11 mouse cellular contexts compared by ENCODE assay signal in genomic region chr2:62549659-62550058, GRCm38 (mm10). TPM values are rescaled to one million over a fixed set of nuclear protein-coding genes. Genes with fewer than 3 reads are reported as not detected.
DNase-seq lines count a peak whose midpoint lies in the region; ATAC-seq and TF ChIP-seq lines count a peak whose summit lies in the region.
"Had no signal": no experiment of that assay in that cellular context is flagged by ENCODE, and none has a peak within 500 bp of the region (broad histone marks: within the 10 kb centered on the region; RNA-seq: fewer than 3 reads in every experiment).

No protein-coding gene starts in this region.

- H3K4me2 ChIP-seq in kidney, postnatal 0 days (ENCODE audit: low read length), result no peak overlapping the region
- H3K4me2 ChIP-seq in stomach, postnatal 0 days (replicated peaks; ENCODE audit: low read depth), result no peak overlapping the region
- H3K4me2 ChIP-seq: liver, embryonic 15.5 days had no signal

- no peak overlapping the region for H3K4me3 ChIP-seq in kidney, postnatal 0 days (replicated peaks; ENCODE audit: low read depth, low read length)
- no peak overlapping the region for H3K4me3 ChIP-seq in embryonic facial prominence, embryonic 10.5 days
- H3K4me3 ChIP-seq in stomach, postnatal 0 days (ENCODE audit: low read depth, low read length), result no peak overlapping the region
- H3K4me3 ChIP-seq: forebrain, embryonic 10.5 days; liver, embryonic 15.5 days had no signal

- TF ChIP-seq EP300 in stomach, postnatal 0 days (optimal IDR thresholded peaks at IDR 0.05), result no peak

- no peak overlapping the region for H3K9ac ChIP-seq in kidney, postnatal 0 days (ENCODE audit: low read depth, low read length)
- H3K9ac ChIP-seq in stomach, postnatal 0 days (ENCODE audit: low read length), result no peak overlapping the region
- H3K9ac ChIP-seq: liver, embryonic 15.5 days had no signal

- no peaks in the 10 kb centered on the region for H3K4me1 ChIP-seq in kidney, postnatal 0 days (replicated peaks; ENCODE audit: insufficient read depth, low read length)
- H3K4me1 ChIP-seq in embryonic facial prominence, embryonic 10.5 days, result no peaks in the 10 kb centered on the region
- H3K4me1 ChIP-seq in stomach, postnatal 0 days (replicated peaks; ENCODE audit: control insufficient read depth, insufficient read depth), result no peaks in the 10 kb centered on the region
- H3K4me1 ChIP-seq: forebrain, embryonic 10.5 days; liver, embryonic 15.5 days had no signal

- H3K27me3 ChIP-seq in kidney, postnatal 0 days (ENCODE audit: insufficient read depth, low read length), result no peaks in the 10 kb centered on the region
- H3K27me3 ChIP-seq in embryonic facial prominence, embryonic 10.5 days (replicated peaks; ENCODE audit: low read depth, poor library complexity, severe bottlenecking), result no peaks in the 10 kb centered on the region
- no peaks in the 10 kb centered on the region for H3K27me3 ChIP-seq in stomach, postnatal 0 days (ENCODE audit: control insufficient read depth, insufficient read depth, low read length)
- H3K27me3 ChIP-seq: liver, embryonic 15.5 days had no signal

- peak; percentile 56 for TF ChIP-seq CTCF in kidney, postnatal 0 days (IDR thresholded peaks at IDR 0.05; ENCODE audit: low read depth)
- peak; percentile 60 for TF ChIP-seq CTCF in stomach, postnatal 0 days (IDR thresholded peaks at IDR 0.05; ENCODE audit: low read depth)

- 80% methylated on average over 3 of the region's 3 CpGs for WGBS in kidney, postnatal 0 days
- WGBS in embryonic facial prominence, embryonic 10.5 days, result 87% methylated on average over 3 of the region's 3 CpGs
- 77% methylated on average over 3 of the region's 3 CpGs for WGBS in stomach, postnatal 0 days

- no peak for ATAC-seq in kidney, postnatal 0 days (replicated peaks; ENCODE audit: low FRiP score, low read depth)
- ATAC-seq in stomach, postnatal 0 days (ENCODE audit: low FRiP score, low TSS enrichment), result no peak
- ATAC-seq in megakaryocyte, adult 5-6 weeks (ENCODE audit: poor library complexity, severe bottlenecking), result no peak

- DNase-seq in kidney, postnatal 0 days (ENCODE audit: low spot score), result no peak
- DNase-seq in kidney, postnatal 36 days, result no peak
- DNase-seq in right cerebral cortex, postnatal 14 days, result peak; percentile 5
- DNase-seq in right cerebral cortex, postnatal 36 days (ENCODE audit: low spot score in 2 of 2), result no peak
- DNase-seq in embryonic facial prominence, embryonic 10.5 days (ENCODE audit: low spot score), result peak; percentile 9
- DNase-seq in stomach, postnatal 0 days (ENCODE audit: low spot score), result no peak
- DNase-seq: cerebellum, adult 11 months had no signal

- no peaks in the 10 kb centered on the region for H3K9me3 ChIP-seq in kidney, postnatal 0 days (replicated peaks; ENCODE audit: low read length)
- H3K9me3 ChIP-seq in embryonic facial prominence, embryonic 10.5 days, result no peaks in the 10 kb centered on the region
- H3K9me3 ChIP-seq in stomach, postnatal 0 days (ENCODE audit: control insufficient read depth, low read length), result no peaks in the 10 kb centered on the region
- H3K9me3 ChIP-seq: forebrain, embryonic 10.5 days; liver, embryonic 15.5 days had no signal

- no peak overlapping the region for H3K27ac ChIP-seq in kidney, postnatal 0 days
- no peak overlapping the region for H3K27ac ChIP-seq in embryonic facial prominence, embryonic 10.5 days (replicated peaks)
- no peak overlapping the region for H3K27ac ChIP-seq in stomach, postnatal 0 days (replicated peaks)
- H3K27ac ChIP-seq: forebrain, embryonic 10.5 days; liver, embryonic 15.5 days had no signal

- H3K36me3 ChIP-seq in kidney, postnatal 0 days (ENCODE audit: insufficient read depth, low read length), result no peaks in the 10 kb centered on the region
- H3K36me3 ChIP-seq in embryonic facial prominence, embryonic 10.5 days (replicated peaks), result no peaks in the 10 kb centered on the region
- no peaks in the 10 kb centered on the region for H3K36me3 ChIP-seq in stomach, postnatal 0 days (ENCODE audit: control insufficient read depth, insufficient read depth, low read length)
- H3K36me3 ChIP-seq: forebrain, embryonic 10.5 days; liver, embryonic 15.5 days had no signal

RNA-seq across cellular contexts. Expression of gene Fap, which starts 24.2 kb away (rescaled TPM):
- polyA plus RNA-seq in kidney, postnatal 0 days (2015; fragmentation: Nextera tagmentation; extraction: Ambion mirVana), result 5.5 and 6.1 TPM in 2 replicates
- 3.0 and 7.6 TPM in 2 replicates for polyA plus RNA-seq in embryonic facial prominence, embryonic 10.5 days (2016; fragmentation: Nextera tagmentation; extraction: Ambion mirVana)
- polyA plus RNA-seq in stomach, postnatal 0 days (2015; fragmentation: Nextera tagmentation; extraction: Ambion mirVana), result 2.3 and 4.0 TPM in 2 replicates
- 1.9 and 3.4 TPM in 2 replicates for total RNA-seq in megakaryocyte, adult 5-6 weeks (2015)
- total RNA-seq in megakaryocyte, adult 5-6 weeks (2017), result 0.33 and 1.1 TPM in 2 replicates
- polyA plus RNA-seq: testis, adult 2 months had no signal

Comparison
In these comparisons a context has a peak if more than half of its experiments do, and no peak if none do; other contexts are left out.
1. DNase-seq: peak in right cerebral cortex, postnatal 14 days (single experiment) and embryonic facial prominence, embryonic 10.5 days (single experiment); none in kidney, postnatal 0 days (single experiment), kidney, postnatal 36 days (0 of 2), right cerebral cortex, postnatal 36 days (0 of 2) and stomach, postnatal 0 days (single experiment).